Mouse (Mus musculus): ENCODE results near the gene Myd88. TPM values are rescaled to one million over a fixed set of nuclear protein-coding genes. Genes with fewer than 3 reads are reported as not detected.
"Not testable (repeated sequence)": the region's sequence is repeated elsewhere in the genome, so short reads cannot be mapped to it uniquely, and the experiment has no call there.

Gene Myd88
- total RNA-seq (2021) = 1 to 10 TPM; 5.2 to 5.9 TPM
- long read RNA-seq, transcript Myd88-201 (6 exons, 1,960 nt) = major isoform, 5 of 8 reads
- long read RNA-seq, partial matches to known transcripts = 0 of 8 reads
- long read RNA-seq, other reads (novel, unspliced or antisense) = 3 of 8 reads

DNA sequence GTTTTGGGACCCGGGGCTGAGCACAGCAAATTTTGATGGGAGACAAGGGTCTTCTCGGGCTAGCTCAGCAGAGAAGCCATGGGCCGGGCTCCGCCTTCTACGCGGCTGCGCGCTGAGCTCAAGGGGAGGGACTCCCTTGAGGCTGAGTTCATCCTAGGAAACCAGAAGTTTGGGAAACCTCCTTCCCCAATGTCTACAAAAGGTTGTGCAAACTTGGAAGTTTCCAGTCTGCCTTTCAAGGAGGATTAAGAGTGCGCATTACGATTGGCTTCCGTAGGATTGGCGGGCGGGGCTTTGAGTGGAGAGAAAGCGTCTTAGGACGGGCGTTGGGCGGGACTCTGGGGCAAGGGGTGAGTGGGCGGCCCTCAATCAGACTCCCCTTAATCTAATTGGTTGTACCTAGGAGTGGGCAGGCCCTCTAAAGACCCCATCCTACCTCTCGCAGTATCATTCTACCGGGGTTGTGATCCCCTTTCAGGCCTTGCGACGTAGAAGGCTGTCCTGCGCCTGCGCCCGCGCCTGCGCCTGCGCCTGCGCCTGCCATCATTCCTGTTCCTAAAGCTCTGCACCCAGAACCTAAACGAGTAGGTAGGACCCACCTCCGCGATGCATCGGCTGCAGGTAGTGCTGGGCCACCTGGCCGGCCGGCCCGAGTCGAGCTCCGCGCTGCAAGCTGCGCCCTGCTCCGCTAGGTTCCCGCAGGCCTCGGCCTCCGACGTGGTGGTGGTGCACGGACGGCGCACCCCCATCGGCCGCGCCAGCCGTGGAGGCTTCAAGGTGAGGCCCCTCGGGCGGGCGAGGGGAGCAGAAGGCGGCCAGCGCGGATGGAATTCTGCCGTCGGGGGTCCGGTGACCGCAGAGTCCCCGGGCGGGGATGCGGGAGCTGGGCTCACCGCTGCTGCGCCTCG lies at the start of gene Myd88:
Myd88 (minus strand) TSS at position 503 of the 908 bp plus-strand sequence.
- peak; percentile 89 to 91 for DNase-seq (ENCODE audit: low spot score in 2 of 2)

GRCm38 (mm10) chr9:119390214-119390613 lies 49.0 kb upstream of the Myd88 start:
- DNase-seq (ENCODE audit: low spot score in 2 of 2) = no peak

GRCm38 (mm10) chr9:119388956-119389355 lies 47.7 kb upstream of the Myd88 start:
- DNase-seq (ENCODE audit: low spot score in 2 of 2) = no peak

DNA sequence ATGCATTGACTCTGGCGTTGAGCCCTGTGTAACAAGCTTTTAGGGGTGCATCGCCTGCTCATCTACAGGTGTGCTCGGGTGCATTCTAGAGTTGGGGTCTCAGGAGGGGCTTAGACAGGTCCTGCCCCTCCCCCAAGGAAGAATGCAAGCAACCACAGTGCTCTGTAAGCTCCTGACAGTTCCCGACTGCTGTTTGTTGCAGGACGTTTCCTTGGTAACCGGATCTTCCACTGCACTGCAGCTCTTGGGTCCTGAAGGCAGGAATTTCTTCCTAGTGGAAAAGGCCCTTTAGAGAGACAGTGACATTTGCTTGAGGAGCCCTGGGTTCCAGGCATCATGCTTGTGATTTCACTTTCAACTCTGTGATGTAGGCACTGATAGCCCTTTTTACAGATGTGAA lies 41.4 kb upstream of the Myd88 start:
- DNase-seq (ENCODE audit: low spot score in 2 of 2) = peak; percentile 20 to 22

- no peak for DNase-seq (ENCODE audit: low spot score in 2 of 2)
Observed at GRCm38 (mm10) chr9:119378231-119378630, 37.0 kb upstream of the Myd88 start.

GRCm38 (mm10) chr9:119375556-119375955 lies 34.3 kb upstream of the Myd88 start:
- no peak for DNase-seq (ENCODE audit: low spot score in 2 of 2)

DNA sequence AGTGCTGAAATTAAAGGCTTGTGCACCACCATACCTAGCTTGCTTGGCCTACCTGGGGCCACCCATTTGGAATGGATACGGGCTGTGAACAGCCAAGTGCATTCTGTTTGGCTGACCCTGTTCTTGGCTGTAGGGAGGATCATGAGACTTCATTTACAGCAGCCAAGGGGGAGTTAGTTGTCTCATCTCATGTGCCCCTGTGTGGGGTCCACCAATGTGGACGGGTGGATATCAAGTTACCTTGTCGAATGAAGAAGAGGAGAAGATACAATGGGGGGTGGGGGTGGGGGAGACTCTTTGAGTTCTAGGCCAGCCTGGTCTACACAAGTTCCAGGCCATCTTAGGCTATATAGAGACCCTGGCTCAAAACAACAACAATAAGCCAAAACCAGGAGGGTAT lies 33.8 kb upstream of the Myd88 start:
- DNase-seq (ENCODE audit: low spot score in 2 of 2) = no peak

DNA sequence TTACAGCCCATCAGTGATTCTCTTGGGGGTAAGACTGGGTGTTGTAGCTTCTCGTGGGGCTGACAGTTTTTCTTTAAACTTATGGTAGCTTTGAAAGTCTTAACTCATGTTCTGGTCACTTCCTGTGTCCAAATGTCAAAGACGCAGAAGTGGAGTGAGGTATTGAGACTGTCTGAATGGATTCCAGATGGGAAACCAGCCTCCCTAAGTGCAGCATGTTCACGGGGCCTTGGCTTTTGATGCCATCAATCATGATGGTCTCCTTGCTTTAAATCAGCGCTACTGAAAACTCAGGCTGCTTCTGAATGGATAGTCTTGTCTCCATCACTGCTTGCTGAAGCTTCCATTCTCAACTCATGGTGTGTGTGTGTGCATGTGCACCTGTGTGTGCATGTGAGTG lies 30.0 kb upstream of the Myd88 start:
- no peak for DNase-seq (ENCODE audit: low spot score in 2 of 2)

DNA sequence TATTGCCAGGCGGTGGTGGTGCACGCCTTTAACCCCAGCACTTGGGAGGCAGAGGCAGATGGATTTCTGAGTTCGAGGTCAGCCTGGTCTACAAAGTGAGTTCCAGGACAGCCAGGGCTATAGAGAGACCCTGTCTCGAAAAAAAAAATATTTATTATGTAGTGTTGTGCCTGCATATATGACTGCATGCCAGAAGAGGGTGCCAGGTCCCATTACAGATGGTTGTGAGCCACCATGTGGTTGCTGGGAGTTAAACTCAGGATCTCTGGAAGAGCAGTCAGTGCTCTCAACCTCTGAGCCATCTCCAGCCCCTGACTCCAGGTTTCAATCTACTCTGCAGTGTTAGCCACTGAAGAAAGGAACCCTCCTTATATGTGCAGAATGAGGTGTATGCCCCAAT lies 29.6 kb upstream of the Myd88 start:
- not testable (repeated sequence) for DNase-seq (ENCODE audit: low spot score in 2 of 2)

DNA sequence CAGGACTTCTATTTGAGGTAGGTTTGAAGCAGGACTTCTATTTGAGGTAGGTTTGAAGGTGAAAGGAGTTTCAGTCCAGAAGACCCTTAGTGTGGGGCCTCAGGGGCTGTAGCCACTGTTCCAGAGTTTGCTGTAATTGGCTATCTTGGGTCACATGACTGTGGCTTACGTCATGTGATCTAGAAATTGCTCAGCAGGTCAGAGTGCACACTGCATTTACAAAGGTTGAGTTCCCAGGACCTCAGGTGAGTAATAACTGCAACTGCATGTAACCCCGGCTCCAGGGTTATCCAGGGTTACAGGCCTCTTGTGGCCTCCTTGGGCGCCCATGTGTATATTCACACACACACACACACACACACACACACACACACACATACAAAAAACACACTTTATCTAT lies 27.2 kb upstream of the Myd88 start:
- no peak for DNase-seq (ENCODE audit: low spot score in 2 of 2)

DNA sequence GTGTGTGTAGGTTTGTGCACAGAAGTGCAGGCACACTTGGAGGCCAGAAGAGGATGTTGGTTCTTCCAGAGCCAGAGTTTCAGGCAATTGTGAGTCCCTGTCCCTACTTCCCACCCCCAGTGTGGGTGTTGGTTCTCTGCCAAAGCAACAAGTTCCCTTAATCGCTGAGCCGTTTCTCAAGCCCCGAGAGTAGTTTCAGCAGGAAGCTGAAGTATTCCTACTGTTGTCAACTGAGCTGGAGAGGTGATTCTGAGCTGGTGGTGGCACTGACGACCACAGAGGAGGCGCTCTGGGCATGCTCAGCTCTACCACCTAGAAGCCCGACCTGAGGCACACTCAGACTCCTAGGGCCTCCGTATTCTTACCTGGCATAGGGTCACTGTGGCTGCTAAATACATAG lies 24.1 kb upstream of the Myd88 start, which contains the start of gene Slc22a14:
Slc22a14 (minus strand) TSS at position 270 of the 400 bp plus-strand sequence.
- DNase-seq (ENCODE audit: low spot score in 2 of 2) = no peak

GRCm38 (mm10) chr9:119363229-119363628 lies 22.0 kb upstream of the Myd88 start:
- DNase-seq (ENCODE audit: low spot score in 2 of 2) = no peak

- no peak for DNase-seq (ENCODE audit: low spot score in 2 of 2)
Observed at GRCm38 (mm10) chr9:119361416-119361815, 20.2 kb upstream of the Myd88 start.

- no peak for DNase-seq (ENCODE audit: low spot score in 2 of 2)
Observed at GRCm38 (mm10) chr9:119358058-119358429, 16.8 kb upstream of the Myd88 start.

GRCm38 (mm10) chr9:119357331-119358057 lies 16.3 kb upstream of the Myd88 start, which contains the start of gene Xylb:
TSS of gene Xylb (plus strand) at chr9:119357381.
- peak; percentile 91 to 92 for DNase-seq (ENCODE audit: low spot score in 2 of 2)

GRCm38 (mm10) chr9:119355943-119356342 lies 14.7 kb upstream of the Myd88 start:
- DNase-seq (ENCODE audit: low spot score in 2 of 2) = no peak

DNA sequence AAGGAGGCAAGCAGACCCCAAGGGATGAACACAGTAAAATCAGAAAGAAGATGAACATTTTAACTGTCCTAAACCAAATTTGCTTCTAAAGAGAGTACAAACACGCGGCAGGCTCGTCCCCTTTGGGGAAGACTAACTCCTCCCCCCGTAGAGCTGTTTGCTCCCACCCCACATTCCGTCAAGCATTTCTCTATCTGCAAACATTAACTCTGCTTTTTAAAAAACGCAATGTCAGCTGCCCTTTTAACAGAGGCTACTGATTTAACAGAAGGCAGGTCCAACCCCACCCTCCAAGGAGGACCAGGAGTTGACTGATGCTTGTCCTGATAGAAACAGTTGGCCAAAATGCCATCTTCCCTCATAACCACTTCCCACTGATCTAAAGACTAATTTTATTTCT lies 12.7 kb upstream of the Myd88 start:
- no peak for DNase-seq (ENCODE audit: low spot score in 2 of 2)

GRCm38 (mm10) chr9:119352060-119352459 lies 10.8 kb upstream of the Myd88 start:
- peak; percentile 79 to 81 for DNase-seq (ENCODE audit: low spot score in 2 of 2)

- no peak for DNase-seq (ENCODE audit: low spot score in 2 of 2)
Observed at GRCm38 (mm10) chr9:119350947-119351705, 9.9 kb upstream of the Myd88 start.

- DNase-seq (ENCODE audit: low spot score in 2 of 2) = no peak
Observed at GRCm38 (mm10) chr9:119350531-119350930, 9.3 kb upstream of the Myd88 start.

DNA sequence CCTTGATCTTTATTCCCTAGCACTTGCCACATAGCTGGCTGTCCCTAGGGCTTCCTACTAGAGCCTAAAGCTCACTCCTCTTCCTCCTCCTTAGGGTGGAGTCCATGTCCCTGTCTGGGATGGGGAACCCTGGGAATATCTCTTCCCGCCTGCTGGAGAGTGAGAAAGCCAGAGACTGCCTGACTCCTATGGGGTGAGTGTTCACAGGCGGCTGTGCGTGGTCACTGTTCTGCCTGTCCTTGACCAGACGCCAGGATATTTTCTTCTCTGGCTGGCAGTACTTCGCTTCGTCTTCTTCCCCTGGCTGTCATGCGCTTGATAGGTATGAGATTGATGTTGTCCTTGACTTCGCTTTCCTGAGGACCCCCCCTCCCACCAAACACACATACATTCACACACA lies 5.2 kb upstream of the Myd88 start:
- DNase-seq (ENCODE audit: low spot score in 2 of 2) = no peak
